Mouse (Mus musculus): ENCODE measurements around the gene Myl12a. TPM values are rescaled to one million over a fixed set of nuclear protein-coding genes. Genes with fewer than 3 reads are reported as not detected.
"Not testable (repeated sequence)": the region's sequence is repeated elsewhere in the genome, so short reads cannot be mapped to it uniquely, and the experiment has no call there.

The Myl12a gene
- polyA plus RNA-seq, 1 experiment from 2014 or later: 665 TPM

- Histone ChIP-seq H3K27ac (replicated peaks) (no peak overlapping the region), H3K9me3 (replicated peaks) (no peaks in the 10 kb centered on the region), H3K27me3 (no peaks in the 10 kb centered on the region), H3K36me3 (peaks cover 28% of the 10 kb centered on the region), H3K9ac (no peak overlapping the region), H3K4me3 (replicated peaks) (no peak overlapping the region), H3K4me2 (replicated peaks) (no peak overlapping the region), H3K4me1 (peaks cover 34% of the 10 kb centered on the region)
- 88% methylated on average over 12 of the region's 12 CpGs for WGBS
- ATAC-seq (ENCODE audit: insufficient number of reproducible peaks, low FRiP score, low TSS enrichment, low read depth): no peak
Measured at GRCm38 (mm10) chr17:70988337-70988767, 14.3 kb downstream of the Myl12a start.

- ATAC-seq (ENCODE audit: insufficient number of reproducible peaks, low FRiP score, low TSS enrichment, low read depth): no peak
- H3K9ac ChIP-seq: no peak overlapping the region
- H3K9me3 ChIP-seq (replicated peaks): no peaks in the 10 kb centered on the region
- H3K4me1 ChIP-seq: peaks cover 30% of the 10 kb centered on the region
- no peak overlapping the region for H3K4me2 ChIP-seq (replicated peaks)
- H3K27ac ChIP-seq (replicated peaks): no peak overlapping the region
- no peaks in the 10 kb centered on the region for H3K27me3 ChIP-seq
- no peak overlapping the region for H3K4me3 ChIP-seq (replicated peaks)
- 76% methylated on average over 15 of the region's 15 CpGs for WGBS
- H3K36me3 ChIP-seq: peaks cover 29% of the 10 kb centered on the region
Measured at GRCm38 (mm10) chr17:70986831-70987660, 15.6 kb downstream of the Myl12a start.

DNA sequence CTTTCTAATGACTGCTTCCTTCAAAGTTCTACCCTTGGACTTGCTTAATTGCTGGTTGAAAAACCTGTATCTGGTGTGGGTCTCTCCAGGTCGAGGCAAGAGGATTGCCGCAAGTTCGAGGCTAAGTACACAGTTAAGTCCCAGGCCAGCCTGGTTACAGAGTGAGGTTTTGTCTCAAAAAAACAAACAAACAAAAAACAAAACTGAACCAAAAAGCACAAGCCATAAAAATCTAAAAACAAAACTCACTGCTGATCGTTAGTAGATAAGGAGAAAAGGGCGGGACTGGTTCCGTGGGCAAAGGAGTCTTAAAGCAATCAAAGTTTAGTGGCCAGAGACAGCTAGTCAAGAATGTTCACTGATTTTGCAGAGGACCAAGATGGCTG, 16.3 kb downstream of the Myl12a start:
- H3K4me2 ChIP-seq (replicated peaks): no peak overlapping the region
- no peak overlapping the region for H3K27ac ChIP-seq (replicated peaks)
- H3K36me3 ChIP-seq: peaks cover 33% of the 10 kb centered on the region
- WGBS: 74% methylated on average over 6 of the region's 6 CpGs
- no peaks in the 10 kb centered on the region for H3K27me3 ChIP-seq
- no peak overlapping the region for H3K9ac ChIP-seq
- H3K4me3 ChIP-seq (replicated peaks): no peak overlapping the region
- no peaks in the 10 kb centered on the region for H3K9me3 ChIP-seq (replicated peaks)
- peaks cover 26% of the 10 kb centered on the region for H3K4me1 ChIP-seq
- no peak for ATAC-seq (ENCODE audit: insufficient number of reproducible peaks, low FRiP score, low TSS enrichment, low read depth)

GRCm38 (mm10) chr17:70985501-70986354, 16.9 kb downstream of the Myl12a start:
- Histone ChIP-seq H3K9ac (no peak overlapping the region), H3K4me2 (replicated peaks) (no peak overlapping the region), H3K27ac (replicated peaks) (no peak overlapping the region), H3K27me3 (no peaks in the 10 kb centered on the region), H3K36me3 (peaks cover 40% of the 10 kb centered on the region), H3K4me1 (peaks cover 20% of the 10 kb centered on the region), H3K9me3 (replicated peaks) (no peaks in the 10 kb centered on the region), H3K4me3 (replicated peaks) (no peak overlapping the region)
- no peak for ATAC-seq (ENCODE audit: insufficient number of reproducible peaks, low FRiP score, low TSS enrichment, low read depth)
- WGBS: 74% methylated on average over 15 of the region's 15 CpGs

- Histone ChIP-seq H3K4me2 (replicated peaks) (no peak overlapping the region), H3K27me3 (no peaks in the 10 kb centered on the region), H3K9ac (no peak overlapping the region), H3K4me3 (replicated peaks) (no peak overlapping the region), H3K4me1 (no peaks in the 10 kb centered on the region), H3K27ac (replicated peaks) (no peak overlapping the region), H3K36me3 (peaks cover 47% of the 10 kb centered on the region), H3K9me3 (replicated peaks) (no peaks in the 10 kb centered on the region)
- ATAC-seq (ENCODE audit: insufficient number of reproducible peaks, low FRiP score, low TSS enrichment, low read depth): no peak
- WGBS: 87% methylated on average over 20 of the region's 20 CpGs
Measured at GRCm38 (mm10) chr17:70979345-70980223, 23.1 kb downstream of the Myl12a start.

GRCm38 (mm10) chr17:70977799-70978198, 24.9 kb downstream of the Myl12a start:
- WGBS: 89% methylated on average over 6 of the region's 6 CpGs
- Histone ChIP-seq H3K4me1 (no peaks in the 10 kb centered on the region), H3K27me3 (no peaks in the 10 kb centered on the region), H3K36me3 (peaks cover 54% of the 10 kb centered on the region), H3K9ac (no peak overlapping the region), H3K4me3 (replicated peaks) (no peak overlapping the region), H3K4me2 (replicated peaks) (no peak overlapping the region), H3K9me3 (replicated peaks) (no peaks in the 10 kb centered on the region), H3K27ac (replicated peaks) (no peak overlapping the region)
- no peak for ATAC-seq (ENCODE audit: insufficient number of reproducible peaks, low FRiP score, low TSS enrichment, low read depth)

GRCm38 (mm10) chr17:70974065-70974464, 28.6 kb downstream of the Myl12a start:
- not testable (repeated sequence) for H3K9ac ChIP-seq; H3K27ac ChIP-seq (replicated peaks); H3K9me3 ChIP-seq (replicated peaks); H3K4me1 ChIP-seq; H3K27me3 ChIP-seq; H3K4me2 ChIP-seq (replicated peaks); ATAC-seq (ENCODE audit: insufficient number of reproducible peaks, low FRiP score, low TSS enrichment, low read depth); H3K4me3 ChIP-seq (replicated peaks)
- peaks cover 34% of the 10 kb centered on the region for H3K36me3 ChIP-seq
- WGBS: 95% methylated on average over 14 of the region's 14 CpGs

GRCm38 (mm10) chr17:70973398-70973797, 29.3 kb downstream of the Myl12a start:
- Histone ChIP-seq H3K4me2 (replicated peaks) (no peak overlapping the region), H3K4me3 (replicated peaks) (no peak overlapping the region), H3K36me3 (peaks cover 34% of the 10 kb centered on the region), H3K4me1 (0 out of 2 replicates have a peak, but pooled peaks cover 2% of the 10 kb centered on the region), H3K27me3 (no peaks in the 10 kb centered on the region), H3K9me3 (replicated peaks) (no peaks in the 10 kb centered on the region), H3K9ac (no peak overlapping the region), H3K27ac (replicated peaks) (no peak overlapping the region)
- WGBS: 83% methylated on average over 9 of the region's 9 CpGs
- no peak for ATAC-seq (ENCODE audit: insufficient number of reproducible peaks, low FRiP score, low TSS enrichment, low read depth)

GRCm38 (mm10) chr17:70971206-70971605, 31.5 kb downstream of the Myl12a start:
- Histone ChIP-seq H3K4me3 (replicated peaks) (no peak overlapping the region), H3K9ac (no peak overlapping the region), H3K36me3 (peaks cover 28% of the 10 kb centered on the region), H3K27me3 (no peaks in the 10 kb centered on the region), H3K9me3 (replicated peaks) (no peaks in the 10 kb centered on the region), H3K4me2 (replicated peaks) (no peak overlapping the region), H3K4me1 (0 out of 2 replicates have a peak, but pooled peaks cover 3% of the 10 kb centered on the region), H3K27ac (replicated peaks) (no peak overlapping the region)
- ATAC-seq (ENCODE audit: insufficient number of reproducible peaks, low FRiP score, low TSS enrichment, low read depth): no peak; the same call in 1 of the 2 replicates
- WGBS: 65% methylated on average over 11 of the region's 11 CpGs

- ATAC-seq (ENCODE audit: insufficient number of reproducible peaks, low FRiP score, low TSS enrichment, low read depth): no peak
- H3K27me3 ChIP-seq: no peaks in the 10 kb centered on the region
- no peak overlapping the region for H3K4me2 ChIP-seq (replicated peaks)
- peaks cover 7% of the 10 kb centered on the region; the same call in 1 of the 2 replicates for H3K36me3 ChIP-seq
- WGBS: 25% methylated on average over 8 of the region's 8 CpGs
- H3K9me3 ChIP-seq (replicated peaks): no peaks in the 10 kb centered on the region
- H3K4me3 ChIP-seq (replicated peaks): no peak overlapping the region
- H3K9ac ChIP-seq: no peak overlapping the region
- 0 out of 2 replicates have a peak, but pooled peaks cover 3% of the 10 kb centered on the region for H3K4me1 ChIP-seq
- H3K27ac ChIP-seq (replicated peaks): no peak overlapping the region
Measured at GRCm38 (mm10) chr17:70968606-70969191, 34.0 kb downstream of the Myl12a start.

Measured in embryonic facial prominence, embryonic 15.5 days (tissue).